Mouse (Mus musculus): ENCODE measurements around the gene Poll. TPM values are rescaled to one million over a fixed set of nuclear protein-coding genes. Genes with fewer than 3 reads are reported as not detected.

The Poll gene
- total RNA-seq, 2 experiments from 2014 or later = 9.3 to 10.2 TPM

Other genes starting within 250 kb of the Poll start
- 10 to 100 TPM; 15.6 to 20.4 TPM for gene Btrc, start 196.8 kb downstream of the Poll start, total RNA-seq (2021)
- gene Gm17018, start 84 bp upstream of the Poll start, total RNA-seq (2021) = 10 to 100 TPM; 19.5 to 21.5 TPM
- 10 to 100 TPM; 29.7 to 30.4 TPM for gene Fbxw4, start 99.8 kb upstream of the Poll start, total RNA-seq (2021)
- gene Fgf8, start 182.4 kb upstream of the Poll start, total RNA-seq (2021) = not detected
- gene Npm3, start 189.1 kb upstream of the Poll start, total RNA-seq (2021) = 10 to 100 TPM; 16.9 TPM
- 10 to 100 TPM; 61.6 to 71.0 TPM for gene Mgea5, start 223.3 kb upstream of the Poll start, total RNA-seq (2021)

Data from heart, postnatal 25 days (tissue).